Mouse (Mus musculus) myocyte (in vitro differentiated cells): ENCODE data around the gene Tex22.

Experiments used
- POLR2A ChIP-seq: IDR thresholded peaks from one replicate; pipeline ENCODE4 v1.6.1; 2011; ENCODE audit warnings: low read depth, mild to moderate bottlenecking, control low read depth, moderate library complexity; ENCODE audit not compliant: insufficient read length
- POLR2AphosphoS2 ChIP-seq: IDR thresholded peaks from one replicate; pipeline ENCODE4 v1.6.1; 2011; ENCODE audit warnings: low read depth, control low read depth; ENCODE audit not compliant: insufficient read length

DNA sequence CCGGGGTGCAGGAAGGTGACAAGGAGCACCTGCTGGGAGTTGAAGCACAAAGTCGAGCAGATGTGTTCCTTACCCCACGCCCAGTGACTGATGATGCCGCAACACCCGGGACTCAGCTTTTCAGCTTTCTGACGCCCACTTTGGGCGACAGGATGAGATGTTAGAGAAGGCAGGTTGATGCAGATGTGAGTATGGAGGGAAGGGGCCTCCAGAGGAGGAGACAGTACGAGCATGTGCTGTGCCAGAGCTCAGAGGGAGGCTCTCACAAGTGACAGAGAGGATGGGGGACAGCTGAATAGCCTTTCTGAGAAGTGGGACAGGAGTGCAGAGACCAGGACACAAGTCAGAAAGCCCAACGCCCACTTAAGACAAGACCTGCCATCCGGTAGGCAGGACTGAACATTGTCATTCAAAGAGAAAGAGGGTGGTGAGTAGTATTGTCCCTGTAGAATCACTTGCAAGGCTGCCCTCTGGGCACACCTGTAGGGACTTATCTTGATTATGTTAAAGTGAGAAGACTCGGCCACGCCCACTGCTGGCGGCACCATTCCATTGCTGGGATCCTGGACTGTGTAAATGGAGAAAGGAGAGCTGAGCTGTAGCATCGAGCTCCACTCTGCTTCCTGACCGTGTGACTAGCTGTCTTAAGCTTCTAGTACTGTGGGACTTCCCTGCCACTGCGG lies 40.7 kb downstream of the Tex22 start:
- TF ChIP-seq POLR2A (no peak), POLR2AphosphoS2 (no peak)
